8 mouse cellular contexts compared by ENCODE assay signal in genomic region chr6:127446436-127446890, GRCm38 (mm10). TPM values are rescaled to one million over a fixed set of nuclear protein-coding genes. Genes with fewer than 3 reads are reported as not detected.
DNase-seq lines count a peak whose midpoint lies in the region; ATAC-seq lines count a peak whose summit lies in the region.

TSS of gene Parp11 (plus strand) at chr6:127446840.

- 0 out of 2 replicates have a peak within 1 kb of the TSS, but pooled peaks have one; percentile 12 for H3K9ac ChIP-seq in limb, embryonic 11.5 days (ENCODE audit: low read length)
- H3K9ac ChIP-seq in midbrain, embryonic 13.5 days (replicated peaks), result no peak within 1 kb of the TSS

- H3K27ac ChIP-seq in limb, embryonic 11.5 days (replicated peaks; ENCODE audit: low read depth, low read length), result no peak within 1 kb of the TSS
- H3K27ac ChIP-seq in midbrain, embryonic 13.5 days, result no peak within 1 kb of the TSS

- no peak within 1 kb of the TSS; the same call in 1 of the 2 replicates for H3K4me2 ChIP-seq in limb, embryonic 11.5 days (ENCODE audit: low read depth, severe bottlenecking)
- H3K4me2 ChIP-seq in midbrain, embryonic 13.5 days (replicated peaks), result no peak within 1 kb of the TSS

- no peaks in the 10 kb centered on the region for H3K4me1 ChIP-seq in limb, embryonic 11.5 days (ENCODE audit: control insufficient read depth, insufficient read depth, low read length)
- H3K4me1 ChIP-seq in midbrain, embryonic 13.5 days (replicated peaks), result peaks cover 67% of the 10 kb centered on the region

- ATAC-seq in limb, embryonic 11.5 days (ENCODE audit: insufficient number of reproducible peaks, low FRiP score, low TSS enrichment, low read depth), result no peak
- no peak for ATAC-seq in midbrain, embryonic 13.5 days

- WGBS in limb, embryonic 11.5 days, result 20% methylated on average over 8 of the region's 8 CpGs
- 20% methylated on average over 8 of the region's 8 CpGs for WGBS in midbrain, embryonic 13.5 days

- no peaks in the 10 kb centered on the region for H3K36me3 ChIP-seq in limb, embryonic 11.5 days (ENCODE audit: control insufficient read depth, insufficient read depth, low read length)
- no peaks in the 10 kb centered on the region for H3K36me3 ChIP-seq in midbrain, embryonic 13.5 days

- no peaks in the 10 kb centered on the region for H3K9me3 ChIP-seq in limb, embryonic 11.5 days (ENCODE audit: control insufficient read depth, low read length)
- H3K9me3 ChIP-seq in midbrain, embryonic 13.5 days, result no peaks in the 10 kb centered on the region

- no peak within 1 kb of the TSS for H3K4me3 ChIP-seq in limb, embryonic 11.5 days (ENCODE audit: low read depth, low read length)
- no peak within 1 kb of the TSS for H3K4me3 ChIP-seq in midbrain, embryonic 13.5 days (replicated peaks)

- peak; percentile 62 for DNase-seq in gastrocnemius, adult 18-20 months (ENCODE audit: low spot score)
- DNase-seq in gastrocnemius, postnatal 25 days, result no peak
- peak; percentile 54 for DNase-seq in embryo, embryonic 11.5 days (ENCODE audit: low read depth, low spot score)
- DNase-seq in heart, adult 11 months, result peak; percentile 94
- DNase-seq in kidney, adult 18-20 months, result peak; percentile 75
- peak; percentile 80 for DNase-seq in limb, embryonic 11.5 days (ENCODE audit: low spot score)
- DNase-seq in spleen, adult 12 weeks (ENCODE audit: low spot score), result peak; percentile 70

- no peaks in the 10 kb centered on the region for H3K27me3 ChIP-seq in limb, embryonic 11.5 days (ENCODE audit: control insufficient read depth, insufficient read depth, low read length)
- H3K27me3 ChIP-seq in midbrain, embryonic 13.5 days, result no peaks in the 10 kb centered on the region

RNA-seq across cellular contexts. Expression of gene Parp11, which starts in this region (rescaled TPM):
- total RNA-seq in gastrocnemius, adult 18-20 months (2021), result 1 to 10 TPM; 2.4 to 3.0 TPM
- 1 to 10 TPM; 3.4 to 4.9 TPM for total RNA-seq in gastrocnemius, postnatal 25 days (2021)
- 33.3 and 34.4 TPM in 2 replicates for polyA plus RNA-seq in limb, embryonic 11.5 days (2014; fragmentation: Nextera tagmentation; extraction: Ambion mirVana)
- polyA plus RNA-seq in midbrain, embryonic 13.5 days (2015; fragmentation: Nextera tagmentation; extraction: Ambion mirVana), result 90.4 and 91.7 TPM in 2 replicates
